ENCODE assay signal across 14 mouse cellular contexts in the genomic region with DNA sequence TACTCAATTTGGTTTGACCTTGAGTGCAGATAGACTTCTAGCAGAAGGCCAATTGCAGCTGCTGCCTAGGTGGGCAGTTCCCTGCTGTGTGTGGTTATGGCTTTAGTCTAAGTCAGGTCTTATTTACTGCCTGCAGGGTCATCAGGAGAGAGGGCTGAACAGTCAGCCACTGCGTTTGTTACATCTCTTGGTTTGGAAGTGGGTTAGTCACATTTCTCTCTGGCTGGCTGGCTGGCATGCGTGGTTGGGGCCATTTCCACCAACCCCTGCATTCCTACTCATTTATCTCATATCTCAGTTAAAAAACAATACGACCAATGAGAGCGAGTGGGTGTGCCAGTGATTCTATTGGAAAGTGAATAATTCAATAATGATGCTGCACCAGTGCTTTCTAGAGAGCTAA. TPM values are rescaled to one million over a fixed set of nuclear protein-coding genes. Genes with fewer than 3 reads are reported as not detected.
DNase-seq lines count a peak whose midpoint lies in the region; ATAC-seq lines count a peak whose summit lies in the region.
"Had no signal": no experiment of that assay in that cellular context is flagged by ENCODE, and none has a peak within 500 bp of the region (broad histone marks: within the 10 kb centered on the region; RNA-seq: fewer than 3 reads in every experiment).

No protein-coding gene starts in this region.

- no peak for ATAC-seq in midbrain, embryonic 12.5 days (ENCODE audit: low FRiP score, low read depth)
- ATAC-seq in midbrain, embryonic 11.5 days (ENCODE audit: low FRiP score), result no peak
- ATAC-seq in forebrain, embryonic 15.5 days (replicated peaks), result no peak
- no peak for ATAC-seq in neural tube, embryonic 14.5 days (ENCODE audit: low read depth)

- no peaks in the 10 kb centered on the region for H3K9me3 ChIP-seq in heart, embryonic 10.5 days
- H3K9me3 ChIP-seq in midbrain, embryonic 12.5 days, result no peaks in the 10 kb centered on the region
- no peaks in the 10 kb centered on the region for H3K9me3 ChIP-seq in midbrain, embryonic 11.5 days (ENCODE audit: control insufficient read depth, low read length)
- H3K9me3 ChIP-seq in forebrain, embryonic 15.5 days, result no peaks in the 10 kb centered on the region
- no peaks in the 10 kb centered on the region for H3K9me3 ChIP-seq in neural tube, embryonic 14.5 days (ENCODE audit: control insufficient read depth, low read length)
- H3K9me3 ChIP-seq: limb, embryonic 15.5 days had no signal

- no peak overlapping the region for H3K9ac ChIP-seq in midbrain, embryonic 12.5 days (replicated peaks)
- H3K9ac ChIP-seq in midbrain, embryonic 11.5 days (ENCODE audit: low read length), result no peak overlapping the region
- H3K9ac ChIP-seq in forebrain, embryonic 15.5 days (replicated peaks), result no peak overlapping the region
- no peak overlapping the region for H3K9ac ChIP-seq in neural tube, embryonic 14.5 days (replicated peaks; ENCODE audit: low read depth, low read length)
- H3K9ac ChIP-seq: limb, embryonic 15.5 days had no signal

- no peak overlapping the region for H3K4me3 ChIP-seq in heart, embryonic 10.5 days
- no peak overlapping the region for H3K4me3 ChIP-seq in midbrain, embryonic 12.5 days
- no peak overlapping the region for H3K4me3 ChIP-seq in midbrain, embryonic 11.5 days (ENCODE audit: low read depth, low read length)
- H3K4me3 ChIP-seq in forebrain, embryonic 15.5 days, result no peak overlapping the region
- H3K4me3 ChIP-seq in neural tube, embryonic 14.5 days (ENCODE audit: low read depth, low read length), result no peak overlapping the region
- H3K4me3 ChIP-seq: limb, embryonic 15.5 days had no signal

- DNase-seq in heart, embryonic 10.5 days (ENCODE audit: low spot score), result no peak
- DNase-seq in heart, adult 18-20 months, result no peak
- no peak for DNase-seq in midbrain, embryonic 11.5 days (ENCODE audit: low spot score, missing footprints)
- DNase-seq in cerebellum, adult 11-12 months, result no peak
- no peak for DNase-seq in left cerebral cortex, postnatal 10 days (ENCODE audit: extremely low spot score in 1 of 2, low spot score in 2 of 2)
- DNase-seq: cerebellum, postnatal 10 days; gastrocnemius, postnatal 14 days; kidney, adult 11 months; lung, postnatal 14 days; thymus, postnatal 14 days had no signal

- no peaks in the 10 kb centered on the region for H3K36me3 ChIP-seq in heart, embryonic 10.5 days
- no peaks in the 10 kb centered on the region for H3K36me3 ChIP-seq in midbrain, embryonic 12.5 days
- no peaks in the 10 kb centered on the region for H3K36me3 ChIP-seq in midbrain, embryonic 11.5 days (ENCODE audit: control insufficient read depth, insufficient read depth, low read length)
- no peaks in the 10 kb centered on the region for H3K36me3 ChIP-seq in forebrain, embryonic 15.5 days
- H3K36me3 ChIP-seq in neural tube, embryonic 14.5 days (ENCODE audit: control insufficient read depth, insufficient read depth, low read length), result no peaks in the 10 kb centered on the region
- H3K36me3 ChIP-seq: limb, embryonic 15.5 days had no signal

- WGBS in heart, embryonic 10.5 days, result 67% methylated on average over 4 of the region's 4 CpGs
- WGBS in midbrain, embryonic 12.5 days, result 85% methylated on average over 4 of the region's 4 CpGs
- 82% methylated on average over 4 of the region's 4 CpGs for WGBS in midbrain, embryonic 11.5 days
- WGBS in forebrain, embryonic 15.5 days, result 73% methylated on average over 4 of the region's 4 CpGs
- WGBS in neural tube, embryonic 14.5 days, result 52% methylated on average over 4 of the region's 4 CpGs

- no peaks in the 10 kb centered on the region for H3K27me3 ChIP-seq in heart, embryonic 10.5 days (ENCODE audit: insufficient read depth, poor library complexity, severe bottlenecking)
- H3K27me3 ChIP-seq in midbrain, embryonic 12.5 days, result 0 out of 2 replicates have a peak, but pooled peaks cover 7% of the 10 kb centered on the region
- H3K27me3 ChIP-seq in midbrain, embryonic 11.5 days (ENCODE audit: control insufficient read depth, insufficient read depth, low read length), result no peaks in the 10 kb centered on the region
- H3K27me3 ChIP-seq in forebrain, embryonic 15.5 days, result no peaks in the 10 kb centered on the region
- H3K27me3 ChIP-seq in neural tube, embryonic 14.5 days (ENCODE audit: control insufficient read depth, insufficient read depth, low read length), result no peaks in the 10 kb centered on the region
- H3K27me3 ChIP-seq: limb, embryonic 15.5 days had no signal

- intact Hi-C loops in left cerebral cortex, postnatal 10 days (cut with DNase I), result no loop called here

- no peak overlapping the region for H3K4me2 ChIP-seq in midbrain, embryonic 12.5 days (replicated peaks)
- H3K4me2 ChIP-seq in midbrain, embryonic 11.5 days, result no peak overlapping the region
- H3K4me2 ChIP-seq in forebrain, embryonic 15.5 days (replicated peaks), result no peak overlapping the region
- no peak overlapping the region for H3K4me2 ChIP-seq in neural tube, embryonic 14.5 days (ENCODE audit: low read depth, low read length)
- H3K4me2 ChIP-seq: limb, embryonic 15.5 days had no signal

- H3K27ac ChIP-seq in heart, embryonic 10.5 days, result peak overlapping the region; percentile 52; the same call in 1 of the 2 replicates
- peak overlapping the region; percentile 7 for H3K27ac ChIP-seq in midbrain, embryonic 12.5 days (replicated peaks)
- H3K27ac ChIP-seq in midbrain, embryonic 11.5 days (ENCODE audit: low read depth, low read length), result no peak overlapping the region
- peak overlapping the region; percentile 80 for H3K27ac ChIP-seq in forebrain, embryonic 15.5 days (replicated peaks)
- H3K27ac ChIP-seq in neural tube, embryonic 14.5 days (ENCODE audit: low read depth, low read length), result peak overlapping the region; percentile 77; the same call in 1 of the 2 replicates
- H3K27ac ChIP-seq: limb, embryonic 15.5 days had no signal

- H3K4me1 ChIP-seq in heart, embryonic 10.5 days, result peaks cover 52% of the 10 kb centered on the region
- H3K4me1 ChIP-seq in midbrain, embryonic 12.5 days, result peaks cover 40% of the 10 kb centered on the region
- H3K4me1 ChIP-seq in midbrain, embryonic 11.5 days (ENCODE audit: control insufficient read depth, insufficient read depth, low read length), result peaks cover 24% of the 10 kb centered on the region
- H3K4me1 ChIP-seq in forebrain, embryonic 15.5 days, result peaks cover 41% of the 10 kb centered on the region
- peaks cover 31% of the 10 kb centered on the region for H3K4me1 ChIP-seq in neural tube, embryonic 14.5 days (ENCODE audit: control insufficient read depth, insufficient read depth, low read length)

RNA-seq across cellular contexts. Expression of gene Cdk5r1, which starts 22.7 kb away (rescaled TPM):
- polyA plus RNA-seq in heart, embryonic 10.5 days (2016; fragmentation: Nextera tagmentation; extraction: Ambion mirVana), result 0.34 and 0.72 TPM in 2 replicates
- total RNA-seq in heart, adult 18-20 months (2021), result under 1 TPM; 0.45 to 0.59 TPM
- 58.8 and 70.8 TPM in 2 replicates for polyA plus RNA-seq in midbrain, embryonic 12.5 days (2016; fragmentation: Nextera tagmentation; extraction: Ambion mirVana)
- polyA plus RNA-seq in midbrain, embryonic 11.5 days (2014; fragmentation: Nextera tagmentation; extraction: Ambion mirVana), result 16.3 and 16.6 TPM in 2 replicates
- 105 and 120 TPM in 2 replicates for polyA plus RNA-seq in forebrain, embryonic 15.5 days (2015; fragmentation: Nextera tagmentation; extraction: Ambion mirVana)
- 83.1 and 84.0 TPM in 2 replicates for polyA plus RNA-seq in neural tube, embryonic 14.5 days (2014; fragmentation: Nextera tagmentation; extraction: Ambion mirVana)
- 100 to 1,000 TPM; 327 to 329 TPM for total RNA-seq in left cerebral cortex, postnatal 10 days (2021)

Comparison
In these comparisons a context has a peak if more than half of its experiments do, and no peak if none do; other contexts are left out.
1. RNA of gene Cdk5r1, which starts 22.7 kb away (polyA plus RNA-seq): 105 to 120 TPM in forebrain, embryonic 15.5 days, 83.1 to 84.0 TPM in neural tube, embryonic 14.5 days, 58.8 to 70.8 TPM in midbrain, embryonic 12.5 days and 16.3 to 16.6 TPM in midbrain, embryonic 11.5 days; 0.34 to 0.72 TPM in heart, embryonic 10.5 days; every median in the first group is over 10 times any median in the second.